ENCODE assay signal across 14 mouse cellular contexts in the genomic region with DNA sequence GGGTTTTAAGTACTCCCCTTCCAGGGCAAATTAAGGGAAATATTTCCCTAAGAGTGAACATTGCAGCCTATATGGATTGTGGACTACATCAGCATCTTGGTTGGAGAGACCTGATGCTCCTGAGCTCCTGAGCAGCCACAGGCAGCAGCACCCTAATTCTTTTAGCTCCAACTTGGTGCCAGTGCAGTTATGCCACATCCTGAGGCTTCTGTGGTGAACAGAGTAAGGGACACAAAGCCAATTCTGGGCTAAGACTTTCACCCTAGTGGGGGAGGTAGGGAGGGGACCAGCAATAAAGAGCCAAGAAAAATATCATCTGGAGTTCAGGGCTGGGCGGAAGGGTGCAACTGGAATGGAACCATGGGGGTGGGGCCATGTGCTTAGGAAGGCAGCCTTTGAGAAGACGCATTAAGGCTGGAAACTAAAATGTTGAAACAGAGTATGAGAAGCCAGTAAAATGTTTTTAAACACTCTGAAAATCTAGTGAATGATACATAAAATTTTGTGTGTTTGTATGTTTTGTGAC.
DNase-seq lines count a peak whose midpoint lies in the region; ATAC-seq and TF ChIP-seq lines count a peak whose summit lies in the region.
"Had no signal": no experiment of that assay in that cellular context is flagged by ENCODE, and none has a peak within 500 bp of the region (broad histone marks: within the 10 kb centered on the region; RNA-seq: fewer than 3 reads in every experiment).

No protein-coding gene starts in this region.

- TF ChIP-seq EP300 in heart, adult 2 months (IDR thresholded peaks at IDR 0.05; ENCODE audit: insufficient read depth, low read depth, low read length), result no peak

- H3K9ac ChIP-seq in heart, adult 2 months (ENCODE audit: low read depth, low read length), result no peak overlapping the region
- no peak overlapping the region for H3K9ac ChIP-seq in heart, embryonic 12.5 days
- H3K9ac ChIP-seq in kidney, postnatal 0 days (ENCODE audit: low read depth, low read length), result no peak overlapping the region
- H3K9ac ChIP-seq: hindbrain, embryonic 12.5 days; lung, embryonic 14.5 days; midbrain, embryonic 13.5 days had no signal

- intact Hi-C loops in heart, adult 2 months (cut with DNase I), result no loop called here

- WGBS in heart, adult 2 months, result 53% methylated on average over 2 of the region's 2 CpGs
- WGBS in heart, embryonic 12.5 days, result 69% methylated on average over 2 of the region's 2 CpGs
- WGBS in kidney, postnatal 0 days, result 60% methylated on average over 2 of the region's 2 CpGs

- no peak for TF ChIP-seq POLR2A in heart, adult 2 months (IDR thresholded peaks at IDR 0.05; ENCODE audit: insufficient read depth, low read depth, low read length)

- H3K4me1 ChIP-seq in heart, adult 2 months (ENCODE audit: control insufficient read depth, insufficient read depth, low read length), result peaks cover 8% of the 10 kb centered on the region
- H3K4me1 ChIP-seq in heart, embryonic 12.5 days (replicated peaks), result no peaks in the 10 kb centered on the region
- H3K4me1 ChIP-seq in kidney, postnatal 0 days (replicated peaks; ENCODE audit: insufficient read depth, low read length), result 0 out of 2 replicates have a peak, but pooled peaks cover 5% of the 10 kb centered on the region
- H3K4me1 ChIP-seq: forebrain, embryonic 10.5 days; hindbrain, embryonic 12.5 days; midbrain, embryonic 13.5 days had no signal

- no peaks in the 10 kb centered on the region for H3K36me3 ChIP-seq in heart, adult 2 months (ENCODE audit: control insufficient read depth, insufficient read depth, low read length)
- no peaks in the 10 kb centered on the region for H3K36me3 ChIP-seq in heart, embryonic 12.5 days
- H3K36me3 ChIP-seq in kidney, postnatal 0 days (ENCODE audit: insufficient read depth, low read length), result no peaks in the 10 kb centered on the region
- H3K36me3 ChIP-seq: forebrain, embryonic 10.5 days; hindbrain, embryonic 12.5 days; midbrain, embryonic 13.5 days had no signal

- no peaks in the 10 kb centered on the region for H3K27me3 ChIP-seq in heart, adult 2 months (ENCODE audit: control insufficient read depth, insufficient read depth, low read length)
- H3K27me3 ChIP-seq in heart, embryonic 12.5 days (replicated peaks), result no peaks in the 10 kb centered on the region
- H3K27me3 ChIP-seq in kidney, postnatal 0 days (ENCODE audit: insufficient read depth, low read length), result no peaks in the 10 kb centered on the region
- H3K27me3 ChIP-seq: hindbrain, embryonic 12.5 days; midbrain, embryonic 13.5 days had no signal

- TF ChIP-seq CTCF in heart, adult 2 months (IDR thresholded peaks at IDR 0.05), result 0 out of 2 replicates have a peak, but pooled peaks have one; percentile 14
- TF ChIP-seq CTCF in kidney, postnatal 0 days (IDR thresholded peaks at IDR 0.05; ENCODE audit: low read depth), result no peak

- no peaks in the 10 kb centered on the region for H3K79me2 ChIP-seq in heart, adult 2 months (replicated peaks; ENCODE audit: control insufficient read depth, insufficient read depth, low read length)

- DNase-seq in heart, adult 2 months, result peak; percentile 48 to 64
- peak; percentile 65 for DNase-seq in 3134 (ENCODE audit: extremely low read depth, insufficient read length, low spot score)
- peak; percentile 26 to 38 for DNase-seq in gastrocnemius, adult 8-10 months (ENCODE audit: low spot score in 2 of 2)
- DNase-seq in kidney, postnatal 0 days (ENCODE audit: low spot score), result peak; percentile 49
- DNase-seq in left cerebral cortex, adult 11 months (ENCODE audit: low spot score), result no peak
- no peak for DNase-seq in spleen, postnatal 10 days (ENCODE audit: low spot score in 2 of 2)
- DNase-seq: cerebellum, adult 8-10 months; lung, embryonic 14.5 days; spleen, adult 18-20 months had no signal

- ATAC-seq in heart, embryonic 12.5 days (ENCODE audit: insufficient number of reproducible peaks, low FRiP score), result no peak
- ATAC-seq in kidney, postnatal 0 days (replicated peaks; ENCODE audit: low FRiP score, low read depth), result no peak
- ATAC-seq: activated CD4-positive, CD25-positive, alpha-beta regulatory T cell, adult 4 months; midbrain, embryonic 13.5 days had no signal

- peak overlapping the region; percentile 16; the same call in 1 of the 2 replicates for H3K27ac ChIP-seq in heart, adult 2 months
- no peak overlapping the region for H3K27ac ChIP-seq in heart, embryonic 12.5 days (ENCODE audit: poor library complexity, severe bottlenecking)
- H3K27ac ChIP-seq in kidney, postnatal 0 days, result no peak overlapping the region
- H3K27ac ChIP-seq: forebrain, embryonic 10.5 days; hindbrain, embryonic 12.5 days; midbrain, embryonic 13.5 days had no signal

- no peak overlapping the region for H3K4me2 ChIP-seq in heart, embryonic 12.5 days
- H3K4me2 ChIP-seq in kidney, postnatal 0 days (ENCODE audit: low read length), result no peak overlapping the region
- H3K4me2 ChIP-seq: hindbrain, embryonic 12.5 days; lung, embryonic 14.5 days; midbrain, embryonic 13.5 days had no signal

- H3K4me3 ChIP-seq in heart, adult 2 months, result no peak overlapping the region
- no peak overlapping the region for H3K4me3 ChIP-seq in heart, embryonic 12.5 days
- H3K4me3 ChIP-seq in kidney, postnatal 0 days (replicated peaks; ENCODE audit: low read depth, low read length), result no peak overlapping the region
- H3K4me3 ChIP-seq: forebrain, embryonic 10.5 days; hindbrain, embryonic 12.5 days; midbrain, embryonic 13.5 days had no signal

- H3K9me3 ChIP-seq in heart, embryonic 12.5 days (replicated peaks), result no peaks in the 10 kb centered on the region
- H3K9me3 ChIP-seq in kidney, postnatal 0 days (replicated peaks; ENCODE audit: low read length), result no peaks in the 10 kb centered on the region
- H3K9me3 ChIP-seq: forebrain, embryonic 10.5 days; hindbrain, embryonic 12.5 days; midbrain, embryonic 13.5 days had no signal

Comparison
In these comparisons a context has a peak if more than half of its experiments do, and no peak if none do; other contexts are left out.
1. DNase-seq: peak in heart, adult 2 months (2 of 2), 3134 (single experiment), gastrocnemius, adult 8-10 months (2 of 2) and kidney, postnatal 0 days (single experiment); none in left cerebral cortex, adult 11 months (single experiment) and spleen, postnatal 10 days (0 of 2).